Mouse (Mus musculus) heart, embryonic 10.5 days (tissue): ENCODE results near the gene Trpm3. TPM values are rescaled to one million over a fixed set of nuclear protein-coding genes. Genes with fewer than 3 reads are reported as not detected.

Experiments
- DNase-seq: peaks from one replicate; pipeline ENCODE4 v3.0.0-alpha.2; 2017; ENCODE audit warnings: low spot score
- H3K27ac ChIP-seq: fragments of 300-500 bp; sonication (generic); 2 replicates; pipeline ENCODE4 v1.5.1; 2016; ENCODE audit warnings: mild to moderate bottlenecking
- H3K27me3 ChIP-seq: fragments of 300-500 bp; sonication (generic); 2 replicates; pipeline ENCODE4 v1.6.1; 2016; ENCODE audit warnings: mild to moderate bottlenecking; ENCODE audit not compliant: poor library complexity, insufficient read depth, severe bottlenecking
- H3K36me3 ChIP-seq: fragments of 300-500 bp; sonication (generic); 2 replicates; pipeline ENCODE4 v1.6.1; 2016; ENCODE audit warnings: mild to moderate bottlenecking, moderate library complexity
- H3K4me1 ChIP-seq: fragments of 300-500 bp; sonication (generic); 2 replicates; pipeline ENCODE4 v1.6.1; 2016; ENCODE audit warnings: mild to moderate bottlenecking
- H3K4me3 ChIP-seq: fragments of 300-500 bp; sonication (generic); 2 replicates; pipeline ENCODE4 v1.5.1; 2016; ENCODE audit warnings: mild to moderate bottlenecking, moderate library complexity
- H3K9me3 ChIP-seq: fragments of 300-500 bp; sonication (generic); 2 replicates; pipeline ENCODE4 v1.6.1; 2016; ENCODE audit warnings: mild to moderate bottlenecking, moderate library complexity
- WGBS: fragments of 180-500 bp; shearing (Covaris S2); methylation state at CpG from one replicate; pipeline ENCODE4 v1.1.7; 2016; 5-methylcytosine and 5-hydroxymethylcytosine counted together
- polyA plus RNA-seq: library from polyadenylated mRNA; unstranded; fragments of >200 nt; fragmentation: Nextera tagmentation; extraction: Ambion mirVana; gene quantifications from 2 replicates; pipeline ENCODE4 v1.2.1, GENCODE M21; 2016

Gene Trpm3
- polyA plus RNA-seq, 1 experiment from 2014 or later: 1.7 TPM

GRCm38 (mm10) chr19:22987914-22988313, 849.1 kb downstream of the Trpm3 start:
- no peaks in the 10 kb centered on the region for H3K9me3 ChIP-seq
- WGBS: 86% methylated on average over 12 of the region's 12 CpGs
- no peaks in the 10 kb centered on the region for H3K4me1 ChIP-seq
- H3K4me3 ChIP-seq: no peak overlapping the region
- DNase-seq: no peak
- no peak overlapping the region for H3K27ac ChIP-seq
- H3K36me3 ChIP-seq: no peaks in the 10 kb centered on the region
- H3K27me3 ChIP-seq: no peaks in the 10 kb centered on the region

- WGBS: 66% methylated on average over 4 of the region's 4 CpGs
- no peaks in the 10 kb centered on the region for H3K36me3 ChIP-seq
Observed at GRCm38 (mm10) chr19:22993946-22994345, 855.1 kb downstream of the Trpm3 start.

DNA sequence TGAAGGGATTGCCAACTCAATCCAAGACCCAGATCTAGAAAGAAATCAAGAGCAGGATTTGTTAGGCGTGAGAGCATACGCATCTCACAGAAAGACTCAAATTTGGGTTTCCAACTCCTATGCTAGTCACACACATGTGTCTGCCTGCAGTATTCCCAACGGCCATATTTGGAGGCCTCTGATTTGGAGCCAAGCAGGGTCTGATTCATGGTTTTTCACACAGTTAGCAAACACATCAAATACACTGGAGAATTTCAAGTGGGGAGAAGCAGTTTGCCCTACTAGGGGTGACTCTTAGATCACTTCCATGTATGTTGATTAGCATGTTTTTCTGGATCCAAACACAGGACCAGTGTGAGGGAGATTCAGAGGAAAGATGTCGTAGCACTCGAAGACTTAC, 855.7 kb downstream of the Trpm3 start:
- H3K4me3 ChIP-seq: no peak overlapping the region
- no peaks in the 10 kb centered on the region for H3K9me3 ChIP-seq
- DNase-seq: no peak
- H3K36me3 ChIP-seq: no peaks in the 10 kb centered on the region
- H3K4me1 ChIP-seq: no peaks in the 10 kb centered on the region
- H3K27me3 ChIP-seq: no peaks in the 10 kb centered on the region
- WGBS: 86% methylated on average over 5 of the region's 5 CpGs
- no peak overlapping the region for H3K27ac ChIP-seq

More at GRCm38 (mm10) chr19:22993946-22994345, 855.1 kb downstream of the Trpm3 start:
- no peak for DNase-seq
- H3K4me3 ChIP-seq: no peak overlapping the region
- no peaks in the 10 kb centered on the region for H3K9me3 ChIP-seq
- H3K4me1 ChIP-seq: no peaks in the 10 kb centered on the region
- no peak overlapping the region for H3K27ac ChIP-seq
- H3K27me3 ChIP-seq: no peaks in the 10 kb centered on the region

DNA sequence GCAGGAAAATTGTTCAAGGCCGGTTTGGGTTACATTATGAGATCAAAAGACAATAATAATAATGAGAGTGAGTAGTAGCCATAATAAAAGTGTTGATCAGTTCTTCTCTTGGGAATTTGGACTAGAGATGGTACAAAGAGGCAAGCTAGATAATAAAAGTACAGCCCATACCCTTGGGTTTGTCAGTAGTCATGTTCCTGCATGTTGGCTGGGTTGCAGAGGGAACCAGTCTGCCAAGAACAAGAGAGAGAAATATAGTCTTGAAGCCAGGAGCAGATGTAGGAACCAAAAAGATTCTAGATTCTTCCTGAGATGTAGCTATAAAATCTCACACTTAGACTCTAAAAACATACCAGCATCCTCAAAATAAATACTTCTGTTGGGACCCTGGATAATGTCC, 861.4 kb downstream of the Trpm3 start:
- Histone ChIP-seq H3K27ac (no peak overlapping the region), H3K4me3 (no peak overlapping the region), H3K27me3 (no peaks in the 10 kb centered on the region), H3K36me3 (no peaks in the 10 kb centered on the region), H3K4me1 (no peaks in the 10 kb centered on the region), H3K9me3 (no peaks in the 10 kb centered on the region)
- DNase-seq: no peak
- 89% methylated on average over 1 of the region's 1 CpGs for WGBS

GRCm38 (mm10) chr19:23003861-23004260, 865.0 kb downstream of the Trpm3 start:
- DNase-seq: no peak
- no peaks in the 10 kb centered on the region for H3K27me3 ChIP-seq
- H3K36me3 ChIP-seq: no peaks in the 10 kb centered on the region
- no peaks in the 10 kb centered on the region for H3K4me1 ChIP-seq
- H3K9me3 ChIP-seq: no peaks in the 10 kb centered on the region
- no peak overlapping the region for H3K27ac ChIP-seq
- H3K4me3 ChIP-seq: no peak overlapping the region
- WGBS: 40% methylated on average over 8 of the region's 8 CpGs

DNA sequence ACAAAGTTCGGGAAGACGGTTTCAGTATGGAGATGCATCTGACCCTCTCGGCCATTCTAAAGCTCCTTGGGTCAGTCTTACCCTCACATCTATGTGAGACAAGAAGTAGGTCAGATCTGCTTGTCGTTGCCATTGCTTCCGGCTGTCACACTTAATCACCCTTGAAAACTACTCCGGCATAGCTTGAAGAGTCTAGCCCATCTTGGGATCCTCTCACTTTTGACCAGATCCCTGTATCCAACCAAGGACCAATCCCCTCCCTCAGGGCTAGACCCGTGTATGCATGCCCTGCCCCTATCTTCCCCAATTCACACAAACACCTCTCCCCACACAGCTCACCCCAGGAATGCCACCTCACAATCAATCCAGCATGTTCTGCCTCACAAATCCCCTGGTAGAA, 867.0 kb downstream of the Trpm3 start:
- Histone ChIP-seq H3K4me3 (no peak overlapping the region), H3K4me1 (no peaks in the 10 kb centered on the region), H3K9me3 (no peaks in the 10 kb centered on the region), H3K36me3 (no peaks in the 10 kb centered on the region), H3K27ac (no peak overlapping the region), H3K27me3 (no peaks in the 10 kb centered on the region)
- 87% methylated on average over 7 of the region's 7 CpGs for WGBS
- DNase-seq: no peak

DNA sequence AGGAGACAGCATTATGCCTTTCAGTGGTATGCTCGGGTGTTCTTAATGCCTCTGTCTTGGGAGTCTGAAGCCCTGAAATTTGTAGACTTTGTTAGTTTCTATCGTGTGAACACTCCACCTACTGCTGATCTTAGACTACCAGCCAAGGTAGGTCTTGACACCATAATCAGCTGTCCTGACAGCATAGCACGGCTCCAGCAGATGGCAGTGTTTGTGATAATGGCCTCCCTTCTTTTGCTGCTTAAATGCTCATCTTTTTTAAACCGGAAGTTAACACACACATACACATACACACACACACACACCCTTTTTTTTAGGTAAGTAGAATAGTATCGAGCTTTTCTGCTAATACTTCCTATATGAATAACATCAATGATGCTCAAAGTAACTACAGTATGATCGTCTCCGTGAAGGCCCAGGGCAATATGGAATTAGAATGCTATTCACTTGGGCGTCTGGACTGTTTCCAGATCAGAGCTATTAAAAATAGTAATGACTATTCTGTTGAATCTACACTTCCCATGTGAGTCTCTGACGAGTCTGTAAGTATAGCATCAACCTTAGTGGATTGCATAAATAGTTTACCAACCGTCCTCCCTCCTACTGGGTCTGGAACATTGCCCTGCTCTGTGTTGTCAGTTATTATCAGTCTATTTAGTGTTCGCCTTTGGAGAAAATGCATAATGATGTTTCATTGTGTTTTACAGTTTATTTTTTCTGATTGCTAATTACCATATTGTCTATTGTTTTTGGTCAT, 867.8 kb downstream of the Trpm3 start:
- Histone ChIP-seq H3K4me3 (no peak overlapping the region), H3K4me1 (no peaks in the 10 kb centered on the region), H3K36me3 (no peaks in the 10 kb centered on the region), H3K9me3 (no peaks in the 10 kb centered on the region), H3K27me3 (no peaks in the 10 kb centered on the region), H3K27ac (no peak overlapping the region)
- WGBS: 75% methylated on average over 11 of the region's 11 CpGs
- no peak for DNase-seq

DNA sequence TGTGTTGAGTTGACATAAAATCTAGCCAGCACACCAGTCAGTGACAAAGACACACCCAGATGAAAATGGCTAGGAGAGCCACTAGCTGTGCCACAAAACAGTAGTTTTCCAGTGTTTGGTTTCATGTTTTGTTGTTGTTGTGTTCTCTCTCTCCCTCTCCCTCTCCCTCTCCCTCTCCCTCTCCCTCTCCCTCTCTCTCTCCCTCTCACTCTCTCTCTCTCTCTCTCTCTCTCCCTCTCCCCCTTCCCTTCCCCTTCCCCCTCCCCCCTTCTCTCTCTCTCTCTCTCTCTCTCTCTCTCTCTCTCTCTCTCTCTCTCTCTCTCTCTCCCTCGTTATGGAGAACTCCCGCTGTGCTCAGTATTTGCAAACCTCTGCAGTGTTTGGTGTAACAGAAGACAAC, 874.8 kb downstream of the Trpm3 start:
- Histone ChIP-seq H3K27ac (no peak overlapping the region), H3K27me3 (no peaks in the 10 kb centered on the region), H3K9me3 (no peaks in the 10 kb centered on the region; the same call in 1 of the 2 replicates), H3K36me3 (no peaks in the 10 kb centered on the region), H3K4me3 (no peak overlapping the region), H3K4me1 (no peaks in the 10 kb centered on the region)
- DNase-seq: no peak
- 40% methylated on average over 1 of the region's 2 CpGs for WGBS

DNA sequence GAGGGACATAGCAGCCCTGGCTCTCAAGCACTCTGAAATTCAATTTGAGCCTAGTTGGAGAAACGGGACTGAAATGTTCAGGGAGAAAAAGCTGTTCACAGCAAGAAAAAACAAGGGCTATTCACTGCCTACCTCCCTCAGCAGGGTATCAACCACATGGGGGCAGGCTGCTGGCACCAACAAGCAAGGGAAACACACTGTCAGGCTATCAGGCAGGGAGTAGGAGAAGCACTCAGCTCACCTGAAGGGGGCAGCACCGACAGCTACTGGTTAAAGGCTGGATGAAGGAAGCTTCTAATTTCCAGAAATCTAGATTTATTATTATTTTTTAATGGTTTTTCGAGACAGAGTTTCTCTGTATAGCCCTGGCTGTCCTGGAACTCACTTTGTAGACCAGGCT, 876.7 kb downstream of the Trpm3 start:
- Histone ChIP-seq H3K27me3 (no peaks in the 10 kb centered on the region), H3K4me3 (no peak overlapping the region), H3K36me3 (no peaks in the 10 kb centered on the region), H3K27ac (no peak overlapping the region), H3K4me1 (no peaks in the 10 kb centered on the region), H3K9me3 (no peaks in the 10 kb centered on the region; the same call in 1 of the 2 replicates)
- 45% methylated on average over 3 of the region's 3 CpGs for WGBS
- DNase-seq: no peak

- WGBS: 64% methylated on average over 2 of the region's 2 CpGs
- H3K27ac ChIP-seq: no peak overlapping the region
- no peaks in the 10 kb centered on the region for H3K4me1 ChIP-seq
- no peaks in the 10 kb centered on the region; the same call in 1 of the 2 replicates for H3K9me3 ChIP-seq
- no peaks in the 10 kb centered on the region for H3K36me3 ChIP-seq
- DNase-seq: no peak
- no peak overlapping the region for H3K4me3 ChIP-seq
- no peaks in the 10 kb centered on the region for H3K27me3 ChIP-seq
Observed at GRCm38 (mm10) chr19:23018186-23018727, 879.4 kb downstream of the Trpm3 start.

DNA sequence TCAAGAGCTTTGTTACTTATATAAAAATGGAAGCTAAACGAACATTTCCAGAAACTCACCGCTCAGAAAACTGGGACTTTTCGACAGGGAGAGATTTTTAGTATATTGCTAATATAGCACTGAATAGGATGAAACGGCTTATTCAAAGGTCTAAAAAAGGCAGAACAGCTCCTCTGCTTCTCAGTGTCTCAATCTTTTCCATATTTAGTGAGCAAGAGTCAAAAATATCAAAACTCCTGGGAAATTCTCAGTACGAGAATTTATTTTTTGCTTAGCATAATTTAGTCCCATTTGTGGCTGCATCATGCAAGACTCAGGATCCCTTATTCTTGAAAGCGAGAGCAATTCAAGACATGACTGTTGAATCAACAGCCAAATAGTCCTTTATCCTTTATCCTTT, 884.1 kb downstream of the Trpm3 start:
- no peak overlapping the region for H3K27ac ChIP-seq
- no peak overlapping the region for H3K4me3 ChIP-seq
- WGBS: 87% methylated on average over 6 of the region's 6 CpGs
- H3K36me3 ChIP-seq: no peaks in the 10 kb centered on the region
- no peaks in the 10 kb centered on the region for H3K9me3 ChIP-seq
- peaks cover 12% of the 10 kb centered on the region; the same call in 1 of the 2 replicates for H3K4me1 ChIP-seq
- H3K27me3 ChIP-seq: no peaks in the 10 kb centered on the region
- no peak for DNase-seq

- peaks cover 12% of the 10 kb centered on the region; the same call in 1 of the 2 replicates for H3K4me1 ChIP-seq
- no peak overlapping the region for H3K4me3 ChIP-seq
- H3K27ac ChIP-seq: no peak overlapping the region
- 84% methylated on average over 7 of the region's 7 CpGs for WGBS
- H3K9me3 ChIP-seq: no peaks in the 10 kb centered on the region
- no peaks in the 10 kb centered on the region for H3K36me3 ChIP-seq
- no peaks in the 10 kb centered on the region for H3K27me3 ChIP-seq
- no peak for DNase-seq
Observed at GRCm38 (mm10) chr19:23023316-23023960, 884.6 kb downstream of the Trpm3 start.

- Histone ChIP-seq H3K4me3 (no peak overlapping the region), H3K27me3 (no peaks in the 10 kb centered on the region), H3K9me3 (no peaks in the 10 kb centered on the region), H3K27ac (no peak overlapping the region), H3K36me3 (no peaks in the 10 kb centered on the region), H3K4me1 (peaks cover 12% of the 10 kb centered on the region; the same call in 1 of the 2 replicates)
- 86% methylated on average over 4 of the region's 4 CpGs for WGBS
- DNase-seq: no peak
Observed at GRCm38 (mm10) chr19:23024821-23025220, 886.0 kb downstream of the Trpm3 start.
